Mouse (Mus musculus) kidney, postnatal 10 days (tissue): ENCODE measurements around the gene Six4.
A peak's percentile ranks its signal among the peaks of the same experiment; 100 is the strongest.
"Not testable (repeated sequence)": the region's sequence is repeated elsewhere in the genome, so short reads cannot be mapped to it uniquely, and the experiment has no call there.

Experiments used
- DNase-seq: peaks from one replicate; pipeline ENCODE4 v3.0.0; 2021; ENCODE audit warnings: mixed read lengths

Gene Six4

DNA sequence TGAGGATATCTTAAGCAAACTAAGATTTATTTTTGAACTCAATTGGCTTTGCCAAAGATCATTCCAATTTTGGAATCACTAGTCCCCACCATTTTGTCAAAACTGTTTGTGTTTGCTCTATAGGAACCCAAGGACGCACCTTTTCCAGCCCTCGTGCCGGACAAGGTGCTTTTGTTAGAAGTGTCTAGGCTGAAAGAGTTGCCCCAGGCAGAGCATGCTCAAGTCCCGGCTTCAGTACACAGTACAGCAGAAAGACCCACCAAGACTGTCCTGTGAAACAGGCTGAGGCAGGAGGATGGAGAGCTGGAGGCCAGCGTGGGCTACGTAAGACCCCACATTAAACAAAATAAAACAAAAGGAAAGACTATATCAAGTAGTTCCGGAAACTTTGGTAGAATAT, 26.2 kb downstream of the Six4 start:
- DNase-seq, result no peak

DNA sequence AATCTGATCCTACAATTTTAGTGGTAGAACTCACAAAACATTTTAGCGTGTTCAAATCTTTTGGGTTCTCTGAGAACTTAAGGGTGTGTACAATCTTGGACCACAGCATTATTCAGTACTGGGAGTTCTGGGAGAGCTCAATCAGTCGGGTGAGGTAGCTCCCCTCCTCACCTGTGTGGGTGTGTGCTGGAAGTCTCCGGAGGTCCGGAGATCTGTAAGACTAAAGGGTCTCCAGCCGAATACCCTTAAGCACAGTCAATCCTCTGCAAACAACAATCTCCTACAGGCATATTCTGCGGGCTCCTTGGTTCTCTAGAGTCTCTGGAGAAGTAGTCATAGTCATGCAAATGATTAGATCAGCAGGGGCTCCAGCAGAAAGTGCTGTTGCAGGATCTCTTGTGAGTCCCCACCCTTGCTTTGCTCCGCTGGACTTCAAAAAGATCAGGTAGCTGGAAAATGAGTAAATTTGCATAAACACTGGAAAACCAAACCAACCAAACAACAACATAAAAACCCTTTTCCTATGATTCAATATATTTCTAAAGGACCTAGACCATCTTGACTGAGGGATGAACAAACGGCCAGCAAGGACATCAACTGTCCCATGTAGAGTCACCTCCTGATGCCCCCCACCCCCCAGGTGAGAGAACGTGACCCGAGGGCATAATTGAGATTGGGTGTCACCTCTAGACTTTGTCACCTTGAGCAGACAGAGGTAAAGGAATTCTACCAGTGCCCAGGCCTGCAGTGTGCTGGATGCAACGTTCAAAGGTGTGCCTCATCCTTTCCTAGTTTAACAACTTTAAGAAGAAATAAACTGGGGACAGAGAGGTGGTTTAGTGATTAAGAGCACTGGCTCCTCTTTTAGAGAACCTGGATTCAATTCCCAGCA, 27.3 kb downstream of the Six4 start:
- no peak for DNase-seq

DNA sequence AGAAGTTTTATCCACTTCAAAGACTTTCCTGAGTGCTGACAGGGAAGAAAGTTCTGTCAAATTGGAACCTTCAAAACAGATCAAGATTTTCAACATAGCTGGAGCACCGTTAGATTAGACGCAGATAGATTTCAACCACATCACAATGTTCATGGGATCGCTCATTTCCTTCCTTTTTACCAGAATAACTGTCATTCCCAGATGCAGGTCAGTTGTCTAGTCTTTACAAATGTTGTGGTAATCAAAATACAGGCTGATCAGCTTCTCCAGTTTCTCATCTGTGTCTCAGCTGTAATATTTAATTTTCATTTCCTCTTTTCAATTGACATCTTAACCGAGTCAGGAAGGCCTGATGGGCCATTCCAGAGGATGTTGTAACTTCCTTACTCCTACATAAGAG, 29.5 kb downstream of the Six4 start:
- no peak for DNase-seq

DNA sequence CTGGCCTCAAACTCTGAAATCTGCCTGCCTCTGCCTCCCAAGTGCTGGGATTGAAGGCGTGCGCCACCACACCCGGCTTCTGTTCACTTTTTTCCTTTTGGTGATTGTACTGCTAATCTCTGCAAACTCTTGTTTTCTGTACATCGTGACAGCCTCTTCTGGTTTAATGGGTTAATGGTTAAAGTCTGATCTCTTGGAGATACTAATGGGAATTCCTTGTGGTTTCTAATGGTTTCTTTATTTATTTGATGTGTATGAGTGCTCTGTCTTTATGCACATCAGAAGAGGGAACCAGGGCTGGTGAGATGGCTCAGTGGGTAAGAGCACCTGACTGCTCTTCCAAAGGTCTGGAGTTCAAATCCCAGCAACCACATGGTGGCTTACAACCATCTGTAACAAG, 31.4 kb downstream of the Six4 start:
- DNase-seq, result not testable (repeated sequence)

DNA sequence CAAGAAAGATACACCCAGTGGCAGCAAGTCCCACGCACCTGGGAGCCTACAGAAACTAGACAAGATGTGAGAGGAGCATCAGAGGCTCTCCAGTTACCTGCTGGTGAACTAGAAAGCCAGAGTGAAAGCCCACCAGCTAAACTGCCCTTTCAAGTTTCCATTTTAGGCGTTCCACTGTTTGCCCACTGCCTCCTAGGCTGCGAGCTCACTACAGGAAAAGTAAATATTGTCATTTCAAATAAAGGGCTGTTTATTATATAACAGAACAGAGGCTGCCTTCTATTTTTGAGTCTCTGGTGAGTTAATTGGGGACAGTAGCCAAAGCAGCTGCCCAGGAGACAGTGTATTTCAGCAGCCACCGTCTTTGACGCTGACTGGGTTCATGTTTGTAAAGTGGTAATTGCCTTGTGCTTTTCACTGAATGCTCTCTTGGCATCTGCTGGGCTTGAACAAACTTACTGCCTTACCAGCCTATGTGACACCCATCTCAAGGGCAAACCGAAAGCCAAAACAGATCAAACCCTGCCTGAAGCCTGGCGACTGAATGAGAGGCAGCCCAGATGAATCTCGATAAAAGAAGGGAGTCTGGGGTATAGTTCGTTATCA, 52.3 kb downstream of the Six4 start:
- DNase-seq, result no peak

DNA sequence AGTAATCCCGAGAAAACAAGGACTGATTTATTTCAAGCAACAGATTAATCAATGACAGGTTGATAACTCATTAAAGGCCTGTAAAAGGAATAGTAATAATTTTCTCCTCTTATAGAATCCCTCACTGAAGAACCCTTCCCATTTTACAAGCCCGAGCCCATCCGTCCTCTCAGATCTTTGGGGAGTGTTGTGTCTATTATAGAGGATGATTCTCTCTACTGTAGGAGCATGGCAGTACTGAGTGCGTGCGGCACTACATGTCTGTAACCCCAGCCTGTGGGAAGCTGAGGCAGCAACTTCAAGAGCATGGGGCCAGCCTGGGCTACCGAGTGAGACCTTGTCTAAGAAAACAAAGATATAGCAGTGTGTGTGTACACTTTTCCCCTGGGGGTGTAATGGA, 55.8 kb downstream of the Six4 start:
- no peak for DNase-seq

DNA sequence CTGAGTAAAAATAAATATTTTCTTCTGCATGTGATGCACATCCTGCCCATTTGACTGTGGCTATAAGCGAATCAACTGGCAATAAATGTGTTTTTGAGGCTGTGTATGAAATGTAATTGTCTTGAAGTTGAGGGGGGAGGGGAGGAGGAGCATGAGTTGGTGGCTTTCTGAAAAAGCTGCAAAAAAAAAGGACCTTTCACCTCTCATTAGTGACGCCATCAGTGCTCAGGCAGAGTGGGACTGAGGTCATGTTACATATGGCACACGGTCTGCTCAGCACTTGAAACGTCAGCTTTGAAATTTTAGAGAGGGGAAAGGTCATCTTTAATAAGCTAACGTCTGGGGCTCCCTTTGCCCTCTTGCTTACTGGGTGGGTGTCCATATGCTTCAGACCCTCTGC, 57.8 kb downstream of the Six4 start:
- DNase-seq, result no peak

DNA sequence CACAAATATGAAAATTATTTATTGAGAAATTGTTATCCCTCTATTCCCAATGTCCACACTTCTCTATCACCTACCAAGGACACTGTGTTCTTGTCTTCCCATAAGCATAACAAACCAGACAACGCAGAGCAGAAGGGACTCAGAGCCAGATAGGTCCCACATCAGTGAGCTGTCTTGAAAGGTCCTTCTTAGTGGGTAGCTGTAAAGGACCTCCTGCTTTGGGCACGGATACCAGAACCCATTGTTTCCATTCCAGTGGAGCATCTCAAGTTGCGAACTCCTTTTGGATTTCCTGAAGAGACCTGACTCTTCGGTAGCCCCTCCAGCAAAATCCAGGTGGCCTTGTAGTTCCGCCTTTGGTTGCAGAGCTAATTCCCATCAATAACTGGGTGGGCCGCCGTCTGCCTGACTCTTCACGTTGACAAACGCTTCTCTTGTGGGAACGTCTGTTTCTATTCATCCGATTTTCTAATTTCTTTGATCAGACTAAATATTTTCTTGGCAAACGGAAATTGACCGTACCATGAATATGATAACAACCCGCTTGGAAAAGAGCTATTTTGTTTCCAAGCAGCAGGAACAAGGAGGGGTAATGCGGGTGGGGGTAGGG, 58.6 kb downstream of the Six4 start:
- DNase-seq, result no peak

DNA sequence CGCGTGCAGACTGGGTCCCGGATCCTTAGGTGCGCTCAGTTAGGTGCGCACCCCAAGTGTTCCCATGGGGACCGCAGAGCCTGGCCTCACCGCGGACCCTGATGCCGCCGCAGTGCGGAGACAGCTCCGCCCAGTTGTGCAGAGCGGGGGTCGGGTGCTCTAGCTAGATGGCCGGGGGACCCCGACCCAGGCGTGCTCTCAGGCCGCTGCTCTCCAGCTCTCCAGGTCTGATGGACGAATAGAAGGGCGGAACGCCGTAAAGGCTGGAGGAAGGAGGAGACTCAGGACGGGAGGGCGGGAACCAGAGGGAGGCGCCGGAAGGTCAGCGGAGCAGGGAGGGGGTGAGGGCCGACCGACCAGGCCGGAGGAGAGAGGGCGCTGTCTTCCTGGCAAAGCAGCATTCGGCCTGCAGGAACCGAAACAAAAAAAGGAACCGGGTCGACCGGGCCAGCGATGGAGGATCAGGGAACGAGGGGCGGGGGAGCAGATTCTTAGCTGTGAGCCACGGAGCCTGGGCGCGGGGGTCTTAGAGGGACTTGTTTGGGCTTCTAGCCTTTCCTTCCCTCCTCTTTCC, 59.5 kb downstream of the Six4 start, which contains the start of gene Six1:
TSS of gene Six1 (minus strand) at position 220 of the 574 bp plus-strand sequence.
- DNase-seq, result peak; percentile 87

DNA sequence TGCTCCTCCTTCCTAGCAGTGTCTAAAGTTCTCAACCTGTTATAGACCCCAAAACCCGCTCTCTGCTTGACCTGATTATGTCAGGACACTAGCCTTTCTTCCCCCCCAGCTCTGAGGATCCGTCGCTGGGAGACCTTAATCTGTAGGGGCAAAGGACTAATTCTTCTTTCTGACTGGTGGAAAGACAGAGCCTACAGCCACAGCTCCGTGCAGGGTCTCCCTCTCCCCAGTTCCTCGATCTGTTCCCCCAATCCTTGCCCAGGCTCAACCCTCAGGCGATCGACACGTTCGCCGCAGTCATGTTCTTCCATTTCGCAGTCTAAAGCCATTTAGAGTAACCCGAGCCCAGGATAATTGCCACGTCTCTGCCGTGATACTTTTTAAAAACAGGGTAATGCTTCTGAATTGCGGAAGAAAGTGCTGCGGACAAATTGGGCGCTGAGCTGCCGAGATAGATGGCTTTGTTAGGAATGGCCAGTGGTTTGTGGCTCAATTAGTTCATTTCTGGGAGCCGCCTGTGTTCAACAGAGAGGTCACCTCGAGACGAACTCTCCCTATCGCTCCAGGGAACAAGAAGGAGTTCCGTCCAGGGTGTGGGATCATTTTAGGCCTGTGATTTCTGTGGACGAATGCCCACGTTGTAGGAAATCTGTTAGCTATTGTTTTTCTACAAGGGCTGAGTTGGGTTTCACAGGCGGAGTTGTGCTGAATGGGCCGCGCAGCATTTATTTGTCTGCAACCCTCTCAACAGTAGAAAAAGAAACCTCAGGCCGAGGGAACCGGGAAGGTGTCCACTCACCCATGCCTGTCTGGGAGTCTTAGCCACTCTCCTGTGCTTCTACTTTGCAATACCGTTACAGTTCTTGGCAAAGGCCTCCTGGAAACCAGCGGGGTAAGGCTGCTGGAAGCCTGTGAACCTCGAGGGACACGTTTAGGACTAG, 60.3 kb downstream of the Six4 start:
- DNase-seq, result peak; percentile 29

DNA sequence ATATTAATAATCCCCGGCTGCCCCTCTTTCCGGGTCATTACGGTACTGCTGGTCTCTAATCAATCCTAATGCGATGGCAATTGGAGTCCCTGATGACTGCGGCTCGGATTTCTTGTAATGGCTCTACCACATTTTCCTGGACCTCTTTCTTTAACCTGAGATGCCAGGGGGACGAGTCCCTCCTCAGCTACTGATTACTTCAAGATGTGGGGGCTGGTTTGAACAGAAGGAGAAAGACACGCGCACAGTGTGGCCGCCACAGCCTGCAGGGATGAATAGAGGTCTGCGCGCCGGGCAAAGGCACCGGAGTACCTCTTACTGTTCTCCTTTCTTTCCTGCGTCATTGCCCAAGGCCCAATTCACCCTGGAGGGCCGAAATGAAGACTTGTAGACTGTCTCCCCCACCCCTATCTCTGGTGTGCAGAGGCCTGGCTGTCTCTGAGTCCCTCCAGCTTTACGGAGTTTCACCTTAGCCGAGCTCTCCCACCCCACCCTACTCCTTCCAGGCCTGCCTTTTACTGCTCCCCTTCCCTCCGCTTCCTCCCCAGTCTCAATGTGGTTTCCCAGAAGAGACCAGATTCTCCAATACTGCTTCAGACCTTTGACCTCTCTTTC, 61.1 kb downstream of the Six4 start:
- no peak for DNase-seq

DNA sequence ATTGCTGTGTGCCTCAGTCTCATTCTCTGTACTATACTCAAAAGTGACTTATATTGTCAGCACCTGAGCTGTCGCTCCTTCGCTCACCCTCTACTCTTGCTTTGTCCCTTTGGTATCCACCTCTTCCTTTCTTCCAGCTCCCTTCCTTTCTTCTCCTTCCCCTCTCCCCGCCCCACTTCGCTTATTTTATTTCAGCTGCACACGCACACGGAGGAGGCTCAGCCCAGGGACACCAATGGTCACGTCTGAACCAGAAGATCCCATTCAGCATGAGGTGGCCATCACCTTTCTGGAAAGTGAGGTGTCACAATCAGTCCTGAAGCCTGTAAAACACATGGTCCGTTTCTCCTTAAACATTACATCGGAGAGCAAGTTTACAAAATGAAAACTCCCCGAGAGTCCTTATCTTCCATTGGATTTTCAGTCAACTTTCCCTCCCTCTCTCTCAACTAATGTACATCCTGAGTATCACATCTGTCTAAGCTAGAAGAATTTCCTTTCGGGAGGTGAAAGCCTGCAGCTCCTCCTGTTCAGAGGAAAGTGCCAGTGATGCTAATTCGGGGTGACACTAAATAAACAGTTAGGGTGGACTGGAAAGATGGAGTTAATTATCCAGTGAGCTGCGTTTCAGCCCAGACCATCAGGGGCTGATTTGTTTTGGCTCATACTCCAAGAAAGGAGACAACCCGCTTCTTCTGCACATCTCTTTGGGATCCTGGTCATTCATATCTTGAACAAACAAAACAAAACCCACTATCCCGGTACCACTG, 62.3 kb downstream of the Six4 start:
- no peak for DNase-seq

DNA sequence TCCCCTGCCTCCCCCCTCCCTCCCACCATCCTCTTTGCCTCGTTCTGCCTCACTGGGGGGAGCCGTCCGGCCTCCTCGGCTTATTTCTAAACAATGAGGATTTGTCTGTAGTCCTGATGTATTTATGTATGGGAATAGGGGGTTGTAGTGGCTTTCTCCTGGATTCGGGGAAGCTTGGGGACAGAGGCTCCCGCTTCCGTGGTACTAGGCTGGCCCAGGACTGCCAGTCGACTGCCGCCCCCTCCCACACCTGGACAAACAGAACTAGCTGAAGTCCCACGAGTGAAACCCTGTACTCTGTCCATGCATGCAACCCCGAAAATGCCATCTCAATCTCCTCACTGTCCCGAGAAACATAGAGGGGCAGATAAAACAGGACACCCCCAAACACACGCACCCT, 63.0 kb downstream of the Six4 start:
- no peak for DNase-seq
